Mouse (Mus musculus) G1E (cell line): Measurements from ENCODE around the gene Olfr231. TPM values are rescaled to one million over a fixed set of nuclear protein-coding genes. Genes with fewer than 3 reads are reported as not detected.

ENCODE experiments used
- ATAC-seq: 2 replicates; pipeline ENCODE4 v1.8.0; 2016; ENCODE audit warnings: mild to moderate bottlenecking; ENCODE audit not compliant: insufficient number of reproducible peaks, poor library complexity, low FRiP score, severe bottlenecking; ENCODE audit errors: extremely low read depth
- DNase-seq: peaks from one replicate; pipeline ENCODE4 v3.0.0; 2012; ENCODE audit warnings: low spot score
- H3K27me3 ChIP-seq: 2 replicates; pipeline ENCODE4 v1.6.1; 2012; ENCODE audit warnings: mild to moderate bottlenecking, low read length, inconsistent platforms; ENCODE audit not compliant: insufficient read depth
- H3K36me3 ChIP-seq: replicated peaks from 2 replicates; pipeline ENCODE3; 2012; ENCODE audit warnings: mild to moderate bottlenecking, inconsistent platforms
- H3K4me1 ChIP-seq: 2 replicates; pipeline ENCODE4 v1.6.1; 2012; ENCODE audit warnings: low read depth, low read length, inconsistent platforms, mixed read lengths; ENCODE audit not compliant: insufficient read depth
- H3K4me3 ChIP-seq: 2 replicates; pipeline ENCODE4 v1.5.1; 2012; ENCODE audit warnings: low read depth, mild to moderate bottlenecking, inconsistent platforms, low read length, moderate library complexity, mixed read lengths
- H3K9me3 ChIP-seq: replicated peaks from 2 replicates; pipeline ENCODE4 v1.6.1; 2012; ENCODE audit warnings: inconsistent platforms
- CTCF ChIP-seq: IDR thresholded peaks from 2 replicates; pipeline ENCODE4 v1.5.1; 2012; ENCODE audit warnings: low read depth, low read length, inconsistent platforms, mixed read lengths
- GATA1 ChIP-seq: IDR thresholded peaks from 2 replicates; pipeline ENCODE4 v1.6.1; 2012; ENCODE audit warnings: borderline replicate concordance, low read length, inconsistent platforms, mixed read lengths
- GATA2 ChIP-seq: IDR thresholded peaks from 2 replicates; pipeline ENCODE4 v1.6.1; 2012; ENCODE audit warnings: low read depth, low read length, inconsistent platforms, borderline replicate concordance
- POLR2AphosphoS5 ChIP-seq: IDR thresholded peaks from 2 replicates; pipeline ENCODE4 v1.6.1; 2012; ENCODE audit warnings: low read depth, low read length, inconsistent platforms; ENCODE audit not compliant: insufficient replicate concordance
- TAL1 ChIP-seq: conservative IDR thresholded peaks from 2 replicates; pipeline ENCODE4 v1.6.1; 2012; ENCODE audit warnings: low read depth, low read length, inconsistent platforms, mixed read lengths
- polyA plus RNA-seq: library from polyadenylated mRNA; stranded (reverse); fragments of >175 nt; gene quantifications from 2 replicates; pipeline ENCODE4 v1.2.3, GENCODE M21; 2012
- total RNA-seq, 2 experiments: library from RNA; stranded (forward) in 1 of 2; stranded (reverse) in 1 of 2; fragments of 200-1000 nt in 1 of 2; fragments of >200 nt in 1 of 2; fragmentation: Nextera tagmentation in 1 of 2; gene quantifications; 2 replicates each; pipeline ENCODE4 v1.2.3; 2014 to 2017

Olfr231 gene
- total and polyA plus RNA-seq, 3 experiments: not detected

GRCm38 (mm10) chr1:174146696-174147095 is 25.7 kb upstream of the Olfr231 start:
- Histone ChIP-seq H3K4me3 (no peak overlapping the region), H3K27me3 (no peaks in the 10 kb centered on the region), H3K9me3 (no peaks in the 10 kb centered on the region), H3K4me1 (no peaks in the 10 kb centered on the region), H3K36me3 (no peaks in the 10 kb centered on the region)
- no peak for TF ChIP-seq GATA2
- TF ChIP-seq CTCF: no peak
- TF ChIP-seq TAL1: no peak
- no peak for TF ChIP-seq POLR2AphosphoS5
- no peak for TF ChIP-seq GATA1
- no peak for DNase-seq
- no peak for ATAC-seq

- TF ChIP-seq CTCF (no peak), TAL1 (no peak), POLR2AphosphoS5 (no peak), GATA2 (no peak), GATA1 (no peak)
- Histone ChIP-seq H3K9me3 (no peaks in the 10 kb centered on the region), H3K4me1 (no peaks in the 10 kb centered on the region), H3K27me3 (no peaks in the 10 kb centered on the region), H3K36me3 (no peaks in the 10 kb centered on the region), H3K4me3 (no peak overlapping the region)
- no peak for DNase-seq
- ATAC-seq: no peak
Measured at GRCm38 (mm10) chr1:174141384-174141783, 20.4 kb upstream of the Olfr231 start.

- H3K9me3 ChIP-seq: no peaks in the 10 kb centered on the region
- TF ChIP-seq GATA2 (no peak), POLR2AphosphoS5 (no peak), TAL1 (no peak), GATA1 (no peak), CTCF (no peak)
- H3K4me3 ChIP-seq: no peak overlapping the region
- no peaks in the 10 kb centered on the region for H3K27me3 ChIP-seq
- no peaks in the 10 kb centered on the region for H3K4me1 ChIP-seq
- DNase-seq (no peak), ATAC-seq (no peak)
- H3K36me3 ChIP-seq: no peaks in the 10 kb centered on the region
Measured at GRCm38 (mm10) chr1:174131999-174132398, 11.0 kb upstream of the Olfr231 start.

- Histone ChIP-seq H3K4me3 (no peak within 1 kb of the TSS), H3K27me3 (no peaks in the 10 kb centered on the region), H3K9me3 (no peaks in the 10 kb centered on the region), H3K36me3 (no peaks in the 10 kb centered on the region), H3K4me1 (no peaks in the 10 kb centered on the region)
- ATAC-seq: no peak
- no peak for DNase-seq
- no peak for TF ChIP-seq GATA2
- TF ChIP-seq TAL1: no peak
- no peak for TF ChIP-seq CTCF
- TF ChIP-seq GATA1: no peak
Measured at GRCm38 (mm10) chr1:174131217-174131616, 10.3 kb upstream of the Olfr231 start, which contains the start of gene Olfr424. TSS of gene Olfr424 (plus strand) at chr1:174131517.

- Histone ChIP-seq H3K4me3 (no peak overlapping the region), H3K36me3 (no peaks in the 10 kb centered on the region), H3K27me3 (no peaks in the 10 kb centered on the region), H3K4me1 (no peaks in the 10 kb centered on the region), H3K9me3 (no peaks in the 10 kb centered on the region)
- ATAC-seq (no peak), DNase-seq (no peak)
- TF ChIP-seq CTCF (no peak), TAL1 (no peak), GATA1 (no peak), POLR2AphosphoS5 (no peak), GATA2 (no peak)
Measured at GRCm38 (mm10) chr1:174103735-174104134, 17.2 kb downstream of the Olfr231 start.

GRCm38 (mm10) chr1:174096591-174096990 is 24.4 kb downstream of the Olfr231 start, which contains the start of gene Olfr427:
TSS of gene Olfr427 (plus strand) at chr1:174096891.
- TF ChIP-seq TAL1 (no peak), GATA1 (no peak), GATA2 (no peak), POLR2AphosphoS5 (no peak), CTCF (no peak)
- ATAC-seq: no peak
- H3K36me3 ChIP-seq: no peaks in the 10 kb centered on the region
- no peaks in the 10 kb centered on the region for H3K27me3 ChIP-seq
- H3K4me1 ChIP-seq: no peaks in the 10 kb centered on the region
- DNase-seq: no peak
- H3K4me3 ChIP-seq: no peak within 1 kb of the TSS
- 0 out of 2 replicates have a peak, but pooled peaks cover under 1% of the 10 kb centered on the region for H3K9me3 ChIP-seq
